Mouse (Mus musculus) hindbrain, embryonic 14.5 days (tissue): ENCODE results near the gene Bnc2. TPM values are rescaled to one million over a fixed set of nuclear protein-coding genes. Genes with fewer than 3 reads are reported as not detected.
A peak's percentile ranks its signal among the peaks of the same experiment; 100 is the strongest.

Experiments
- ATAC-seq: fragments of 200-750 bp; cut with Nextera tagmentation; 2 replicates; pipeline ENCODE4 v1.8.0; 2017; ENCODE audit warnings: moderate number of reproducible peaks, mild to moderate bottlenecking, moderate TSS enrichment, moderate library complexity; ENCODE audit not compliant: low FRiP score
- DNase-seq: peaks from one replicate; pipeline ENCODE4 v3.0.0-alpha.2; 2015; ENCODE audit warnings: low spot score
- H3K27ac ChIP-seq: fragments of 300-500 bp; sonication (generic); 2 replicates; pipeline ENCODE4 v1.5.1; 2014; ENCODE audit warnings: mild to moderate bottlenecking, moderate library complexity
- H3K27me3 ChIP-seq: fragments of 300-500 bp; sonication (generic); 2 replicates; pipeline ENCODE4 v1.6.1; 2014; ENCODE audit warnings: mild to moderate bottlenecking, low read length, mixed read lengths; ENCODE audit not compliant: control insufficient read depth, insufficient read depth
- H3K36me3 ChIP-seq: fragments of 300-500 bp; sonication (generic); replicated peaks from 2 replicates; pipeline ENCODE4 v1.6.1; 2014; ENCODE audit not compliant: control insufficient read depth, insufficient read depth
- H3K4me1 ChIP-seq: fragments of 300-500 bp; sonication (generic); replicated peaks from 2 replicates; pipeline ENCODE4 v1.6.1; 2014; ENCODE audit warnings: antibody characterized with exemption, low read length, mixed read lengths; ENCODE audit not compliant: control insufficient read depth, insufficient read depth
- H3K4me2 ChIP-seq: fragments of 300-500 bp; sonication (generic); replicated peaks from 2 replicates; pipeline ENCODE4 v1.6.1; 2014; ENCODE audit warnings: mild to moderate bottlenecking, moderate library complexity
- H3K4me3 ChIP-seq: fragments of 300-500 bp; sonication (generic); replicated peaks from 2 replicates; pipeline ENCODE4 v1.5.1; 2014; ENCODE audit warnings: mild to moderate bottlenecking, low read length
- H3K9ac ChIP-seq: fragments of 300-500 bp; sonication (generic); 2 replicates; pipeline ENCODE4 v1.6.1; 2014
- H3K9me3 ChIP-seq: fragments of 300-500 bp; sonication (generic); 2 replicates; pipeline ENCODE4 v1.6.1; 2016; ENCODE audit warnings: low read length; ENCODE audit not compliant: control insufficient read depth
- WGBS: fragments of 180-500 bp; shearing (Covaris S2); extraction: QIAGEN DNeasy Blood & Tissue Kit; methylation state at CpG from one replicate; pipeline ENCODE4 v1.1.7; 2014; 5-methylcytosine and 5-hydroxymethylcytosine counted together
- polyA plus RNA-seq: library from polyadenylated mRNA; unstranded; fragments of >200 nt; fragmentation: Nextera tagmentation; extraction: Ambion mirVana; gene quantifications from 2 replicates; pipeline ENCODE4 v1.2.1, GENCODE M21; 2014

The Bnc2 gene
- polyA plus RNA-seq, 1 experiment from 2014 or later = 12.0 TPM

- Histone ChIP-seq H3K9me3 (no peaks in the 10 kb centered on the region), H3K4me2 (no peak overlapping the region), H3K4me1 (no peaks in the 10 kb centered on the region), H3K27me3 (no peaks in the 10 kb centered on the region), H3K9ac (no peak overlapping the region), H3K4me3 (no peak overlapping the region), H3K27ac (no peak overlapping the region), H3K36me3 (no peaks in the 10 kb centered on the region)
- ATAC-seq = no peak
- DNase-seq = no peak
- 58% methylated on average over 6 of the region's 6 CpGs for WGBS
Observed at GRCm38 (mm10) chr4:84580260-84580952, 94.7 kb downstream of the Bnc2 start.

GRCm38 (mm10) chr4:84578296-84578695, 96.8 kb downstream of the Bnc2 start:
- no peak for DNase-seq
- Histone ChIP-seq H3K27me3 (no peaks in the 10 kb centered on the region), H3K9ac (no peak overlapping the region), H3K4me2 (no peak overlapping the region), H3K4me1 (no peaks in the 10 kb centered on the region), H3K36me3 (no peaks in the 10 kb centered on the region), H3K4me3 (no peak overlapping the region), H3K27ac (no peak overlapping the region), H3K9me3 (no peaks in the 10 kb centered on the region)
- 98% methylated on average over 1 of the region's 1 CpGs for WGBS
- ATAC-seq = no peak

GRCm38 (mm10) chr4:84566123-84566522, 109.0 kb downstream of the Bnc2 start:
- ATAC-seq (no peak), DNase-seq (no peak)
- 67% methylated on average over 8 of the region's 8 CpGs for WGBS

GRCm38 (mm10) chr4:84545204-84545871, 129.7 kb downstream of the Bnc2 start:
- WGBS = under 1% methylated on average over 62 of the region's 62 CpGs
- peak overlapping the region; percentile 67 for H3K9ac ChIP-seq

More at GRCm38 (mm10) chr4:84566123-84566522, 109.0 kb downstream of the Bnc2 start:
- no peak overlapping the region for H3K4me2 ChIP-seq
- no peak overlapping the region for H3K4me3 ChIP-seq
- no peaks in the 10 kb centered on the region for H3K27me3 ChIP-seq
- no peaks in the 10 kb centered on the region for H3K4me1 ChIP-seq
- no peaks in the 10 kb centered on the region for H3K36me3 ChIP-seq
- no peaks in the 10 kb centered on the region for H3K9me3 ChIP-seq
- H3K27ac ChIP-seq = no peak overlapping the region
- no peak overlapping the region for H3K9ac ChIP-seq

GRCm38 (mm10) chr4:84544646-84545045, 130.4 kb downstream of the Bnc2 start:
- ATAC-seq (no peak), DNase-seq (peak; percentile 27)
- H3K36me3 ChIP-seq = no peaks in the 10 kb centered on the region
- 38% methylated on average over 2 of the region's 2 CpGs for WGBS
- 0 out of 2 replicates have a peak, but pooled peaks cover 8% of the 10 kb centered on the region for H3K4me1 ChIP-seq
- H3K9ac ChIP-seq = no peak overlapping the region
- H3K9me3 ChIP-seq = no peaks in the 10 kb centered on the region
- H3K4me2 ChIP-seq = peak overlapping the region; percentile 85
- no peak overlapping the region for H3K27ac ChIP-seq
- H3K4me3 ChIP-seq = peak overlapping the region; percentile 54
- peaks cover 19% of the 10 kb centered on the region for H3K27me3 ChIP-seq

More at GRCm38 (mm10) chr4:84545204-84545871, 129.7 kb downstream of the Bnc2 start:
- Histone ChIP-seq H3K9me3 (no peaks in the 10 kb centered on the region), H3K4me2 (peak overlapping the region; percentile 85), H3K4me3 (peak overlapping the region; percentile 54), H3K36me3 (no peaks in the 10 kb centered on the region), H3K4me1 (0 out of 2 replicates have a peak, but pooled peaks cover 8% of the 10 kb centered on the region), H3K27ac (peak overlapping the region; percentile 69), H3K27me3 (peaks cover 19% of the 10 kb centered on the region)
- peak; percentile 88 for ATAC-seq
- DNase-seq = peak; percentile 58

DNA sequence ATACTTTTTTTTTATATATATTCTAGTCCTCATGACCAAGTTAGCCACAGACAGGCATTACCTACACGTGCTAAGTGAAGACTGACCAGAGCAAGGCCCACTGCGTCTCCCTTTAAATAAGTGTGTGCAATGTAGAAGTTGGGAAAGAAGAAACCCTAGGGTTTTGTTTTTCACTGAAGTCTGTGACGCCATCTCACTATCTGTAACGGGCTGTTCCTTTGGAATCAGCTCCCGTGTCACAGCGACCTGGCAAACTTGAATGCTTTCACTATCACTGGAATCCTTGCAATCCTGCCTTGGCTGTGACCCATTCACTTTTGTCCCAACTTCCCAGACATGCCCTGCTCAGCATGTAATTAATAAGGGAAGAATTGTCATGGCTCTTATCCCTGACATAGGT, 134.5 kb downstream of the Bnc2 start:
- ATAC-seq (no peak), DNase-seq (no peak)
- Histone ChIP-seq H3K9ac (no peak overlapping the region), H3K27ac (no peak overlapping the region), H3K9me3 (no peaks in the 10 kb centered on the region), H3K27me3 (peaks cover 6% of the 10 kb centered on the region), H3K4me2 (no peak overlapping the region), H3K4me1 (no peaks in the 10 kb centered on the region), H3K36me3 (no peaks in the 10 kb centered on the region), H3K4me3 (no peak overlapping the region)
- 74% methylated on average over 6 of the region's 6 CpGs for whole genome bisulfite sequencing

DNA sequence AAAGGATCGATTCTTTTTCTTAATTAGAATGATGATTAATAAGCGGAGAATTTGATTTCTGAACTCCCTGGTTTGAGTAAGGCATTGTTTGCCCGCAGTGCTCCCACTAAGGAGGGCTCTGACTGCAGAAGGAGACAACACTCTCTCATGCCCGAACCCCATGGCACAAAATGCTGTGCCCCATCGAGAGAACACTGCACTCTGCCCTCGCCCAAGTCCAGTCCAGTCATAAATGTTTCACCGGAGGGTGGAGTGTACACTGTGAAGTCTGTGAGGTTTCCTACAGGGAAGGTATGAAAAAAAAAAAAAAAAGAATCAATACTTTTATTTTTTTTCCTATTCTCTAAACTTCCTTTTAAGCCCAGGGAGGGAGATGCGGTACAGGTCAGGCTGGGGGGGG, 135.7 kb downstream of the Bnc2 start:
- Histone ChIP-seq H3K9ac (no peak overlapping the region), H3K9me3 (no peaks in the 10 kb centered on the region), H3K27ac (no peak overlapping the region), H3K4me1 (no peaks in the 10 kb centered on the region), H3K27me3 (peaks cover 6% of the 10 kb centered on the region), H3K36me3 (no peaks in the 10 kb centered on the region), H3K4me2 (no peak overlapping the region), H3K4me3 (no peak overlapping the region)
- DNase-seq (no peak), ATAC-seq (no peak)
- 77% methylated on average over 8 of the region's 8 CpGs for WGBS

DNA sequence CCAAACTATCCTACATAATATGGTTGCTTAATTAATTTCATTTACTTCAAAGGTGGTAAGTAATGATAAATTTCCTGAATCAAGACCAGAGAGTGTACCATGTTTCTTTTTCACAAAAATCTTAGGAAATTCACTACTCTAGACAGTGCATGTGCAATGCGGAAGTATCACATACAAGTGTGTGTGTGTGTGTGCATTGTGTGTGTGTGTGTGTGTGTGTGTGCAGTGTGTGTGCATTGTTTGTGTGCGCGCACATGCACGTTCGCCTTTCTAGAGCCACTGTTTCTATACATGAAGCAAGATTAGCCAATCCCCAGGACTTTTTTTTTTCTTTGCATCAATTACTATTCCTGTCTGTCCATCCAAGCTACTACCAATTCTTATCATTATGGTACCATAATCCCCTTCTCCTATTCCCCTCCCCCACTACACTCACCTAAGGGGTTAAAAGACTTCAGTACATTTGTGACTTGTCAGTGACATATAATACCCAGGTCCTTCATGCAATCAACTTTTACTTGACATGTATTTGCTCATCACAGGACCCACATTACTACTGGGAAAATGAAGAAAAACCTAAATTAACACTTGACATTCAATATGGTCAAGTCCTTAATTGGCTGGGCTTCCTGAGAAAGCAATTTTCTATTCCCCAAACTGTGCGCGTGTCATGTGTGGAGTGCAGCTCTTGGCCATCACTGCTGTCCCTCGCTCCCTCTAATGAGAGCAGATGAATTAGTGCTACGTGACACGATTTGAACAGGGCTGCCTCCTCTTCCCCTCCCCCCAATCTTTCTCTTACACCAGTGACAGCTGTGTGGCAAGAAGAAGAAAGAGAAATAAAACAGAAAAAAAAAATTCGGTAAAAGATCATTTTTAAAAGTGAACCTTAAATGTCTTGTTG, 145.9 kb downstream of the Bnc2 start:
- H3K4me3 ChIP-seq = no peak overlapping the region
- no peak overlapping the region for H3K4me2 ChIP-seq
- H3K9me3 ChIP-seq = no peaks in the 10 kb centered on the region
- H3K27me3 ChIP-seq = no peaks in the 10 kb centered on the region
- 41% methylated on average over 11 of the region's 11 CpGs for WGBS
- H3K36me3 ChIP-seq = no peaks in the 10 kb centered on the region
- H3K27ac ChIP-seq = no peak overlapping the region
- H3K9ac ChIP-seq = no peak overlapping the region
- DNase-seq (no peak), ATAC-seq (peak; percentile 75; the same call in 1 of the 2 replicates)
- H3K4me1 ChIP-seq = peaks cover 19% of the 10 kb centered on the region

GRCm38 (mm10) chr4:84528358-84528757, 146.7 kb downstream of the Bnc2 start:
- DNase-seq (no peak), ATAC-seq (no peak)
- Histone ChIP-seq H3K9ac (no peak overlapping the region), H3K27me3 (no peaks in the 10 kb centered on the region), H3K4me3 (no peak overlapping the region), H3K9me3 (no peaks in the 10 kb centered on the region), H3K27ac (no peak overlapping the region), H3K36me3 (no peaks in the 10 kb centered on the region), H3K4me1 (peaks cover 23% of the 10 kb centered on the region), H3K4me2 (no peak overlapping the region)
- 25% methylated on average over 2 of the region's 2 CpGs for WGBS
